ENCODE assay signal across 24 mouse cellular contexts in genomic region chr1:128235181-128235580, GRCm38 (mm10). TPM values are rescaled to one million over a fixed set of nuclear protein-coding genes. Genes with fewer than 3 reads are reported as not detected.
DNase-seq lines count a peak whose midpoint lies in the region; ATAC-seq and TF ChIP-seq lines count a peak whose summit lies in the region.
"Had no signal": no experiment of that assay in that cellular context is flagged by ENCODE, and none has a peak within 500 bp of the region (broad histone marks: within the 10 kb centered on the region; RNA-seq: fewer than 3 reads in every experiment).

No protein-coding gene starts in this region.

- no peak for ATAC-seq in liver, embryonic 11.5 days (replicated peaks; ENCODE audit: low FRiP score)
- ATAC-seq: activated CD4-positive, CD25-positive, alpha-beta regulatory T cell, adult 4 months; CD4-positive, CD25-positive, alpha-beta regulatory T cell, adult 4 months; forebrain, embryonic 13.5 days; forebrain, embryonic 15.5 days; Patski had no signal

- 23% methylated on average over 4 of the region's 4 CpGs for WGBS in liver, adult 2 months
- WGBS in liver, embryonic 11.5 days = 89% methylated on average over 4 of the region's 4 CpGs

- H3K4me3 ChIP-seq in liver, adult 2 months (ENCODE audit: insufficient read depth, low read depth, low read length) = no peak overlapping the region
- no peak overlapping the region for H3K4me3 ChIP-seq in liver, embryonic 11.5 days (ENCODE audit: low read depth, low read length)
- H3K4me3 ChIP-seq: embryonic facial prominence, embryonic 10.5 days; embryonic facial prominence, embryonic 12.5 days; forebrain, embryonic 13.5 days; forebrain, embryonic 15.5 days had no signal

- H3K9ac ChIP-seq in liver, adult 2 months (ENCODE audit: low read depth, low read length) = no peak overlapping the region
- H3K9ac ChIP-seq in liver, embryonic 11.5 days (ENCODE audit: low read depth, low read length) = no peak overlapping the region
- H3K9ac ChIP-seq: embryonic facial prominence, embryonic 12.5 days; forebrain, embryonic 13.5 days; forebrain, embryonic 15.5 days had no signal

- DNase-seq in heart, adult 11 months = peak; percentile 48
- DNase-seq in heart, adult 8-10 months (ENCODE audit: low spot score) = no peak
- peak; percentile 54 for DNase-seq in kidney, adult 9 months
- DNase-seq in kidney, postnatal 4 days = no peak
- peak; percentile 94 for DNase-seq in liver, adult 2 months (ENCODE audit: extremely low read depth, low read depth, low spot score)
- no peak for DNase-seq in liver, embryonic 11.5 days (ENCODE audit: low spot score)
- DNase-seq: adrenal gland, adult 8-10 months; adrenal gland, postnatal 14 days; adrenal gland, postnatal 36 days; B cell, adult 2 months; cerebellum, adult 11-12 months; cerebellum, adult 2 months; cerebellum, adult 9-10 months; cerebellum, postnatal 10 days; cerebellum, postnatal 25 days had no signal

- no peak overlapping the region for H3K4me2 ChIP-seq in liver, embryonic 11.5 days
- H3K4me2 ChIP-seq: embryonic facial prominence, embryonic 12.5 days; forebrain, embryonic 13.5 days; forebrain, embryonic 15.5 days had no signal

- no peak for TF ChIP-seq POLR2A in liver, adult 2 months (IDR thresholded peaks at IDR 0.05; ENCODE audit: extremely low read depth, insufficient read depth, low read length)

- H3K27ac ChIP-seq in liver, adult 2 months (replicated peaks; ENCODE audit: insufficient read depth, low read depth, low read length) = peak overlapping the region; percentile 50
- no peak overlapping the region for H3K27ac ChIP-seq in liver, embryonic 11.5 days (ENCODE audit: low read depth, low read length)
- H3K27ac ChIP-seq: embryonic facial prominence, embryonic 10.5 days; embryonic facial prominence, embryonic 12.5 days; forebrain, embryonic 13.5 days; forebrain, embryonic 15.5 days had no signal

- H3K9me3 ChIP-seq in liver, embryonic 11.5 days (ENCODE audit: control insufficient read depth, low read length) = no peaks in the 10 kb centered on the region
- H3K9me3 ChIP-seq: embryonic facial prominence, embryonic 10.5 days; embryonic facial prominence, embryonic 12.5 days; forebrain, embryonic 13.5 days; forebrain, embryonic 15.5 days; G1E had no signal

- H3K4me1 ChIP-seq in liver, adult 2 months (ENCODE audit: control insufficient read depth, insufficient read depth, low read length) = peaks cover 7% of the 10 kb centered on the region
- no peaks in the 10 kb centered on the region for H3K4me1 ChIP-seq in liver, embryonic 11.5 days (replicated peaks; ENCODE audit: control insufficient read depth, insufficient read depth, low read length)
- H3K4me1 ChIP-seq: embryonic facial prominence, embryonic 10.5 days; embryonic facial prominence, embryonic 12.5 days; forebrain, embryonic 13.5 days; forebrain, embryonic 15.5 days had no signal

- no peak for TF ChIP-seq CTCF in liver, adult 2 months (IDR thresholded peaks at IDR 0.05; ENCODE audit: low read depth, low read length)

- peaks cover 33% of the 10 kb centered on the region for H3K36me3 ChIP-seq in liver, adult 2 months (ENCODE audit: control insufficient read depth, insufficient read depth, low read length)
- peaks cover 32% of the 10 kb centered on the region for H3K36me3 ChIP-seq in liver, embryonic 11.5 days (ENCODE audit: control insufficient read depth, insufficient read depth, low read length)

- no peaks in the 10 kb centered on the region for H3K27me3 ChIP-seq in liver, adult 2 months (ENCODE audit: control insufficient read depth, insufficient read depth, low read length)
- H3K27me3 ChIP-seq in liver, embryonic 11.5 days (replicated peaks; ENCODE audit: control insufficient read depth, insufficient read depth, low read length) = no peaks in the 10 kb centered on the region
- H3K27me3 ChIP-seq: CH12.LX; embryonic facial prominence, embryonic 12.5 days; forebrain, embryonic 13.5 days; forebrain, embryonic 15.5 days; Patski had no signal

- H3K79me2 ChIP-seq in liver, adult 2 months (ENCODE audit: control insufficient read depth, insufficient read depth, low read length) = no peaks in the 10 kb centered on the region

RNA-seq across cellular contexts. Expression of gene Ubxn4, which starts 8.6 kb away (rescaled TPM):
- 10 to 100 TPM; 35.4 to 43.4 (median 40.7) TPM for total RNA-seq in heart, adult 8-10 months (2022)
- 40.1 and 41.0 TPM in 2 replicates for total RNA-seq in liver, adult 2 months (2014; rRNA removed)
- 21.4 and 26.2 TPM in 2 replicates for polyA plus RNA-seq in liver, adult 2 months (2012; rRNA removed)
- polyA plus RNA-seq in liver, embryonic 11.5 days (2014; fragmentation: Nextera tagmentation; extraction: Ambion mirVana) = 57.9 and 59.5 TPM in 2 replicates

Comparison
In these comparisons a context has a peak if more than half of its experiments do, and no peak if none do; other contexts are left out.
1. DNase-seq: peak in heart, adult 11 months (single experiment), kidney, adult 9 months (single experiment) and liver, adult 2 months (single experiment); none in heart, adult 8-10 months (single experiment), kidney, postnatal 4 days (0 of 2) and liver, embryonic 11.5 days (single experiment).